Mouse (Mus musculus): Measurements from ENCODE around the gene Crybg3.

DNA sequence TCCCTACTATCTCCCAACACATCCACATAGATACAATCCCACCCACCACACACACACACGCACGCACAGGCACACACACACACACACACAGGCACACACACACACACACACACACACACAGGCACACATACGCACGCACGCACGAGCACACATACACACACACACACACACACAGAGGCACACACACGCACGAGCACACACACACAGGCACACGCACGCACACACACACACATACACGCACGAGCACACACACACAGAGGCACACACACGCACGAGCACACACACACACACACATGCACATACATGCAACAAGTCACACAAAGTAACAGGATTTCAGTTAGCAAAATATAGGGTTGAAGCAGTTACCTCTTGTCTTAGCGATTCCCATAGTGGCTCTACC, 51.1 kb downstream of the Crybg3 start:
- TF ChIP-seq TAL1 (IDR thresholded peaks at IDR 0.05; ENCODE audit: low read length) (no peak), GATA1 (IDR thresholded peaks at IDR 0.05; ENCODE audit: low read length) (no peak)

All from erythroblast, embryonic 14.5 days (primary cell).